Mouse (Mus musculus) embryonic facial prominence, embryonic 12.5 days (tissue): ENCODE measurements at regions not wholly inside any gene's neighbourhood (a gene's known extent, or its start where the extent isn't known, plus 50 kb on each side); places are given as distances from the start of the nearest gene placed in this dataset.

Experiments
- ATAC-seq: fragments of 200-750 bp; cut with Nextera tagmentation; 2 replicates; pipeline ENCODE4 v1.8.0; 2017; ENCODE audit not compliant: insufficient number of reproducible peaks, insufficient read depth, low FRiP score, low TSS enrichment
- H3K27ac ChIP-seq: fragments of 300-500 bp; sonication (generic); 2 replicates; pipeline ENCODE4 v1.5.1; 2016; ENCODE audit warnings: mild to moderate bottlenecking
- H3K27me3 ChIP-seq: fragments of 300-500 bp; sonication (generic); 2 replicates; pipeline ENCODE4 v1.6.1; 2016; ENCODE audit warnings: mild to moderate bottlenecking, moderate library complexity
- H3K36me3 ChIP-seq: fragments of 300-500 bp; sonication (generic); 2 replicates; pipeline ENCODE4 v1.6.1; 2016; ENCODE audit warnings: mild to moderate bottlenecking
- H3K4me1 ChIP-seq: fragments of 300-500 bp; sonication (generic); 2 replicates; pipeline ENCODE4 v1.6.1; 2016
- H3K4me2 ChIP-seq: fragments of 300-500 bp; sonication (generic); replicated peaks from 2 replicates; pipeline ENCODE4 v1.6.1; 2016; ENCODE audit warnings: mild to moderate bottlenecking, moderate library complexity
- H3K4me3 ChIP-seq: fragments of 300-500 bp; sonication (generic); 2 replicates; pipeline ENCODE4 v1.5.1; 2016; ENCODE audit warnings: mild to moderate bottlenecking
- H3K9ac ChIP-seq: fragments of 300-500 bp; sonication (generic); 2 replicates; pipeline ENCODE4 v1.6.1; 2016; ENCODE audit warnings: mild to moderate bottlenecking, moderate library complexity
- H3K9me3 ChIP-seq: fragments of 300-500 bp; sonication (generic); 2 replicates; pipeline ENCODE4 v1.6.1; 2016; ENCODE audit warnings: mild to moderate bottlenecking, moderate library complexity
- WGBS: fragments of 180-500 bp; shearing (Covaris S2); methylation state at CpG from one replicate; pipeline ENCODE4 v1.1.7; 2016; 5-methylcytosine and 5-hydroxymethylcytosine counted together

- H3K27ac ChIP-seq, result no peak overlapping the region
- no peaks in the 10 kb centered on the region for H3K36me3 ChIP-seq
- ATAC-seq, result no peak
- WGBS, result 92% methylated on average over 2 of the region's 2 CpGs
- H3K4me1 ChIP-seq, result no peaks in the 10 kb centered on the region
- no peak overlapping the region for H3K4me2 ChIP-seq
- H3K9me3 ChIP-seq, result no peaks in the 10 kb centered on the region
- no peaks in the 10 kb centered on the region for H3K27me3 ChIP-seq
- H3K9ac ChIP-seq, result no peak overlapping the region
- H3K4me3 ChIP-seq, result no peak overlapping the region
These were observed 197.7 kb downstream of the 1700129C05Rik start for GRCm38 (mm10) chr14:58944958-58945357.

DNA sequence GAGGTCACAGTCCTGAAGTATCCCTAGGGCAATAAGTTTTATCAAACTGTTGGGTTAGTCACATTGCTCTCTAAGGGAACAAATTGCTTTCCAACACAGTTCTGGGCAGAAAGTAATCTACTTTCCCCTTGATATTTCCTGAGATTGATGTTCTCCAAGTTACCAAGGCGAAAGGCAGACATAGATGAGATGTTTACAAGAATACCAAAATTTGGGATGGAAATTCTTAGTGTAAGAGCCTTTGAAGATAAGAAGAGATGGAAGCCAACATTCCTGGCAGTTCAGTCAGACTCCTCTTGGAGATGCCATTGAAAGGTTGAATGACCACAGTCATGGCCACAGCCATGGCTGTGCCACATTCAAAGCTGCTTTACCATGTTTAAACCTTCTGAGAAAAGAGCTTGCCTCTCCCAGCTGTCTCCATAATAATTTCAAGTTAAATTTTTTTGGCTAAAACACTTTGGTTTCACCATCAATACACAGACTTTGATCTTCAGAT lies 199.4 kb downstream of the 1700129C05Rik start:
- Histone ChIP-seq H3K4me3 (no peak overlapping the region), H3K4me1 (no peaks in the 10 kb centered on the region), H3K27ac (no peak overlapping the region), H3K4me2 (no peak overlapping the region), H3K9ac (no peak overlapping the region), H3K9me3 (no peaks in the 10 kb centered on the region), H3K36me3 (no peaks in the 10 kb centered on the region), H3K27me3 (no peaks in the 10 kb centered on the region)
- WGBS, result 86% methylated on average over 1 of the region's 1 CpGs
- ATAC-seq, result no peak

DNA sequence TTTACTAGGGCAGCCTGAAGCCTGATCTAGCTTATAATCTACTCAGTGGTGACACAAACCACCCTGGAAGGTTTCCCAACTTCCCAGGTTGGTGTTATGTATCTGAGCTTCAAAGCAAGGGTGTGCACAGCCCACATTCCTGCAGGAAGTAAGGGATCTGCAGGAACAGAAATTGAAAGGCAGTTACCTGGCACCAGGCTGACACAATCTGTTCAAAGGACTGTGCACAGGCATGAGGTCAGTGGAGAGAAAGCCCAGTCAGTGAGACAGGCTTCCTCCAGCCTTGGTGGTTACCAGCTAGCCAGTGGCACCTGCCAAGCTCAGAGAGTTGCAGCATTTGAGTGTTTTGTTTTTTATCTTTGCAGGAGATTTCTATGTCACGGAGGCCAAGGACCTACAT lies 203.6 kb downstream of the 1700129C05Rik start:
- Histone ChIP-seq H3K9ac (no peak overlapping the region), H3K4me1 (no peaks in the 10 kb centered on the region), H3K27ac (no peak overlapping the region), H3K27me3 (no peaks in the 10 kb centered on the region), H3K4me2 (no peak overlapping the region), H3K9me3 (no peaks in the 10 kb centered on the region), H3K4me3 (no peak overlapping the region), H3K36me3 (no peaks in the 10 kb centered on the region)
- 90% methylated on average over 1 of the region's 1 CpGs for WGBS
- ATAC-seq, result no peak

DNA sequence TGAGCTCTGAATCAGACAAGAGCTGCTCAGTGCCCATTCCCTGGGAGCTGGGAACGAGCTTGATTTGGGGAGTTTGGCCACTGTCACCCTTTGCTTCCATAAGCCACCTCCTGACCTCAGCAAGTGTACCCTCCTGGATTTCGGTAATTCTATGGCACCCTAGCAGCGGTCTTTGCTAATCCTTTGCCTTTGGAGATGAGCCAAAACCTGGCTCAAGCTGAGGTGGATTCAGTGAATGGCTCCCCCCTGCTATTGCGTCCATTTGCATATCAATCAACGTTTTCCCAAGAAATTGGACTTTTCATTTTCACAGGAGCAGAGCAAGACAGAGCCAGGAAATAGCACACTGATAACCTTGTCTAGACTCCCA lies 204.1 kb downstream of the 1700129C05Rik start:
- no peak overlapping the region for H3K4me2 ChIP-seq
- H3K27me3 ChIP-seq, result no peaks in the 10 kb centered on the region
- H3K27ac ChIP-seq, result no peak overlapping the region
- no peak overlapping the region for H3K4me3 ChIP-seq
- no peak for ATAC-seq
- H3K9ac ChIP-seq, result no peak overlapping the region
- no peaks in the 10 kb centered on the region for H3K9me3 ChIP-seq
- no peaks in the 10 kb centered on the region for H3K4me1 ChIP-seq
- H3K36me3 ChIP-seq, result no peaks in the 10 kb centered on the region
- 51% methylated on average over 5 of the region's 5 CpGs for WGBS

- H3K4me1 ChIP-seq, result no peaks in the 10 kb centered on the region
- no peaks in the 10 kb centered on the region for H3K9me3 ChIP-seq
- no peaks in the 10 kb centered on the region for H3K36me3 ChIP-seq
- H3K27ac ChIP-seq, result no peak overlapping the region
- H3K9ac ChIP-seq, result no peak overlapping the region
- no peak overlapping the region for H3K4me2 ChIP-seq
- H3K4me3 ChIP-seq, result no peak overlapping the region
- ATAC-seq, result no peak
- WGBS, result 69% methylated on average over 12 of the region's 12 CpGs
- H3K27me3 ChIP-seq, result no peaks in the 10 kb centered on the region
These were observed 204.7 kb downstream of the 1700129C05Rik start for GRCm38 (mm10) chr14:58937791-58938600.

DNA sequence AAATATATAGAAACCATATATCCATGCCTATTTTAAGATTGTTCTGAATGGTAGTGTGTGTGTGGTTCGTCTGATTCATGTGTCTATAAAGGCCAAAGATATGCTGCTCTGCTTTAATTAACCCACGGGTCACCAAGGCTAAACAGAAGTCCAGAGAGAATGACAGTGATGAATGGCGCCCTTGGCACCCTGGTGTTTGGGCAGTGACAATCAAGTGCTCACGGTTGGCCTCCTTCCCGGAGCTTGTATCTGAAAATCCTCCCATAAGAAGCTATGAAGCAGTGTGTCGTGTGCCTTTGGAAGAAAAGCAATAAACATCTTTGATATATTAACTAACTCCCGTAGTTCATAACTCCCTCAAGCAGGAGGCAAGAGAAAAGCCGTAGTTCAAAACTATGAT lies 205.4 kb downstream of the 1700129C05Rik start:
- Histone ChIP-seq H3K27ac (no peak overlapping the region), H3K4me3 (no peak overlapping the region), H3K9ac (no peak overlapping the region), H3K36me3 (no peaks in the 10 kb centered on the region), H3K27me3 (no peaks in the 10 kb centered on the region), H3K4me1 (no peaks in the 10 kb centered on the region), H3K9me3 (no peaks in the 10 kb centered on the region), H3K4me2 (no peak overlapping the region)
- ATAC-seq, result no peak
- WGBS, result 53% methylated on average over 8 of the region's 8 CpGs

DNA sequence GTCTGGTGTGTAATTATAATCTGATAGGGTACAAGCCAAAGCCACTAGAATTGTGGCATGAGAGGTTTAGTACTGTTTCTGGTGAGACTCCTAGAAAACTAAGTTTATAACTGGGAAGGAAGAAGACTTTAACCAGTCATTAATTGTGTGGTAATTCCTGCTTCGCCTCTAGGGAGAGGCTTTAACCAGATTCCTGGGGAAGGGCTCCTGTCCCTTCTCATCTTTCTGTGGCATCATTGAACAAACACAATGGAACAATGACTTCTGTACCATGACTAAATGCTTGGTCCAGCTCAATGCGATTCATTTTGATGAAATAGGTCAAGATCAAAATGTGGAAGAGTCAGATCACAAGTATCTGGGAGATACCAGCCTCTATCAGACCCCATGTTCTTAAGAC lies 206.6 kb downstream of the 1700129C05Rik start:
- no peak for ATAC-seq
- H3K9ac ChIP-seq, result no peak overlapping the region
- H3K4me1 ChIP-seq, result no peaks in the 10 kb centered on the region
- no peaks in the 10 kb centered on the region for H3K9me3 ChIP-seq
- H3K27me3 ChIP-seq, result no peaks in the 10 kb centered on the region
- H3K27ac ChIP-seq, result no peak overlapping the region
- 79% methylated on average over 2 of the region's 2 CpGs for WGBS
- no peak overlapping the region for H3K4me2 ChIP-seq
- H3K36me3 ChIP-seq, result no peaks in the 10 kb centered on the region
- H3K4me3 ChIP-seq, result no peak overlapping the region

- no peak overlapping the region for H3K4me2 ChIP-seq
- WGBS, result 49% methylated on average over 9 of the region's 9 CpGs
These were observed 224.8 kb downstream of the 1700129C05Rik start for GRCm38 (mm10) chr14:58917853-58918252.

DNA sequence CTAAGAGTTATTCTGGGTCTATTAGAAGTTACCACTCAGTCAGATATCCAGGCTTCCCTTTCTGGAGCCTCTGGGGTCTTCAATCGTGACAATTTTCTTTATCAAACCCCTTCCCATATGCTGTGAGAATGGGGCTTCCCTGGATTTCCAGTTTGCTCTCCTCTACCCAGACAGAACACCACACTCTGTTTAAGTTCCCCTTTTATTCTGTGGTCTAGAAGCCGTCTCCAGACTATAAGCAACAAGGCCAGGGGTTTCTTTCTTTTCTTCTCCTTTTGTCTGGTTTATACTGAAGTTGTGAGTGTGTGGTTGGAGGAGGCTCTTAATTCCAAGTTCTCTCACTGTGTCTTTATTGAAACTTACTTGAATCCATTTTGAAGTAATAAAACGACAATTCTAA lies 225.5 kb downstream of the 1700129C05Rik start:
- Histone ChIP-seq H3K9ac (no peak overlapping the region), H3K4me1 (no peaks in the 10 kb centered on the region), H3K27me3 (no peaks in the 10 kb centered on the region), H3K36me3 (no peaks in the 10 kb centered on the region), H3K9me3 (no peaks in the 10 kb centered on the region), H3K4me2 (no peak overlapping the region), H3K27ac (no peak overlapping the region), H3K4me3 (no peak overlapping the region)
- 66% methylated on average over 3 of the region's 3 CpGs for WGBS
- ATAC-seq, result no peak

More at GRCm38 (mm10) chr14:58917853-58918252, 224.8 kb downstream of the 1700129C05Rik start:
- H3K27me3 ChIP-seq, result no peaks in the 10 kb centered on the region
- H3K9ac ChIP-seq, result no peak overlapping the region
- no peaks in the 10 kb centered on the region for H3K36me3 ChIP-seq
- H3K4me1 ChIP-seq, result no peaks in the 10 kb centered on the region
- H3K9me3 ChIP-seq, result no peaks in the 10 kb centered on the region
- no peak overlapping the region for H3K27ac ChIP-seq
- H3K4me3 ChIP-seq, result no peak overlapping the region
- no peak for ATAC-seq

GRCm38 (mm10) chr14:58914937-58915336 lies 227.8 kb downstream of the 1700129C05Rik start:
- Histone ChIP-seq H3K36me3 (no peaks in the 10 kb centered on the region), H3K9me3 (no peaks in the 10 kb centered on the region), H3K4me2 (no peak overlapping the region), H3K9ac (no peak overlapping the region), H3K4me3 (no peak overlapping the region), H3K4me1 (no peaks in the 10 kb centered on the region), H3K27me3 (no peaks in the 10 kb centered on the region), H3K27ac (no peak overlapping the region)
- no peak for ATAC-seq
- WGBS, result 92% methylated on average over 3 of the region's 3 CpGs

GRCm38 (mm10) chr14:58910846-58911245 lies 231.8 kb downstream of the 1700129C05Rik start:
- Histone ChIP-seq H3K27me3 (no peaks in the 10 kb centered on the region), H3K4me2 (no peak overlapping the region), H3K4me3 (no peak overlapping the region), H3K27ac (no peak overlapping the region), H3K36me3 (no peaks in the 10 kb centered on the region), H3K9me3 (no peaks in the 10 kb centered on the region), H3K9ac (no peak overlapping the region), H3K4me1 (peaks cover 10% of the 10 kb centered on the region; the same call in 1 of the 2 replicates)
- WGBS, result 67% methylated on average over 1 of the region's 1 CpGs
- no peak for ATAC-seq

- H3K9me3 ChIP-seq, result no peaks in the 10 kb centered on the region
- no peak overlapping the region for H3K4me2 ChIP-seq
- ATAC-seq, result no peak
- H3K4me1 ChIP-seq, result peaks cover 10% of the 10 kb centered on the region; the same call in 1 of the 2 replicates
- no peaks in the 10 kb centered on the region for H3K27me3 ChIP-seq
- H3K9ac ChIP-seq, result no peak overlapping the region
- 15% methylated on average over 3 of the region's 3 CpGs for WGBS
- no peaks in the 10 kb centered on the region for H3K36me3 ChIP-seq
- H3K27ac ChIP-seq, result 0 out of 2 replicates have a peak overlapping the region, but pooled peaks have one; percentile 17
- H3K4me3 ChIP-seq, result no peak overlapping the region
These were observed 234.8 kb downstream of the 1700129C05Rik start for GRCm38 (mm10) chr14:58907932-58908331.
